Mouse (Mus musculus) layer of hippocampus, adult 8-10 months (tissue): ENCODE measurements around the gene Ascc1. TPM values are rescaled to one million over a fixed set of nuclear protein-coding genes. Genes with fewer than 3 reads are reported as not detected.
A peak's percentile ranks its signal among the peaks of the same experiment; 100 is the strongest.

Experiments used
- DNase-seq, 2 experiments: peaks; one replicate each; pipeline ENCODE4 v3.0.0; 2022; ENCODE audit warnings: low spot score in 2 of 2
- total RNA-seq, 4 experiments: library from RNA; stranded (reverse); gene quantifications; 2 replicates each; pipeline ENCODE4 v1.2.4; 2022

The Ascc1 gene
- total RNA-seq, 4 experiments from 2014 or later: 17.0 to 19.1 (median 17.7) TPM

DNA sequence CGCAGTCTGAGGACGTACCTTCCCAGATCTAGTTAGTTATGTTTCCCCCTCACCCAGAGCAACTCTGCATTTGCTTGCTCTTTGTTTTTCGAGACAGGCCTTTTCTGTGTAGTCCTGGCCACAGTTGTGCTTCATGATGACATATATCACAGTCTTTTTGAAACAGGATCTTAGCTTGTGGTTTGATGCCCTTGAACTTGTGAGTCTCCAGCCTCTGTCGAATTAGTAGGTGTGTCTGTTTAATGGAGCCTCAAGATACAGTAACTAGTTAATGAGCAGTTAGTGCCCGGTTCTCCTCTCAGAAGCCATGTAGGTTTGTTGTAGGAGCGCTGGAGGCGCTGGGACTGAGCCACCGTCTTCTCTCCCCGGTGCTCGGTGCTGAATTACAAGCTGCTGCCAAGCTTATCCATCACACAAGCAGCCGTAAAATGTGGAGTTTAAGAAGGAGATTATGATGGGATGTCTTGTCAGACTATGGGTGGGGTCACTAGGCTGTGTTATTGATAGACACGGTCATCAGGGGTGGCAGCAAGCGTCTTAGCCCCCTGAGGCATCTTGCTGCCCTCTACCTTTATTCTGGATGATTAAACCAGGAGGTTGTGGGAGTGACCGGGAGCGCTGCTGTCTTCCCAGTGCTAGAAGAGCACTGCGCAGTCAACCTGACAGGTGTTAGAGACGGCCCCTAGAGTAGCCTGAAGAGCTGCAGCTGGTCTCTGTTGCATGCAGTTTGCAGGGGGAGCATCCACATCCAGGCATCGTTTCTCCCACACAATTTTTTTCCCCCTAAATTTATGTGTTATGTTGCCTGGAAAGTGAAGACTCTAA is 75.3 kb downstream of the Ascc1 start:
- no peak for DNase-seq

DNA sequence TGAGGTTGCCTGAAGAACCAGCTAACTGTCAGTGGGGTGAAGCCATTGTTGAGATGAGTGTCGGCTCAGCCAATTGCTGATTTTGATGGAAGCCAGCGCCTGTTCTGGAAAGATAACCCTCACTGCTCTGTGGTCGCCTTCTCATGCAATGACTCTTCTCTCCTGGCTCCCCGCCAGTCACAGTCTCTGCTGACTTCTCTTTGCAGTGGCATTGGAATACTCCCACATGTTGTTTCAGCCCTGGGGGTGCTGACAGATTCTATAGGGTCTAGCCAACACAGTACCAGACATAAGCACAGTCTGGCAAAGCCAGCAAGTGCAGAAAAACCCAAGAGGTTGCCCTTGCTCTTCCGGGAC is 75.9 kb downstream of the Ascc1 start:
- DNase-seq: peak in 1 of 2 experiments; percentile 30

DNA sequence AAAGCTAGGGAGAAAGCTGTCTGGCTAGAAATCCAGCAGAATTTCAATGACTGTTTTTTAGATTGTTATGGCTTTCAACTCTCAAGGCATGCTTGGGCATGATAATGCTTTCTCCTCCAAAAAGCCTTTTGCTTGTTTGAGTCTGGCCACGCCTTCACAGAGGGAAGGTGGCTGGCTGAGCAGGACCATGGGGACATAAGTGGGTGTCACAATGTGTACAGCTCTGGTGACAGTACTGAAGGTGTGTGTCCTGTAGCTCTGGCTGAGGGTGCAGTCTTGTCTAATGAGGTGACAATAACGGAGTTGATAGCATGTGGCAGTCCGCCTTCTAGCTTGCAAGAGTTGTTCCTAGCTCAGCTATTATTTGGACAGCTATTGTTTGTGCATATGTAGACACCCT is 77.6 kb downstream of the Ascc1 start:
- no peak for DNase-seq

DNA sequence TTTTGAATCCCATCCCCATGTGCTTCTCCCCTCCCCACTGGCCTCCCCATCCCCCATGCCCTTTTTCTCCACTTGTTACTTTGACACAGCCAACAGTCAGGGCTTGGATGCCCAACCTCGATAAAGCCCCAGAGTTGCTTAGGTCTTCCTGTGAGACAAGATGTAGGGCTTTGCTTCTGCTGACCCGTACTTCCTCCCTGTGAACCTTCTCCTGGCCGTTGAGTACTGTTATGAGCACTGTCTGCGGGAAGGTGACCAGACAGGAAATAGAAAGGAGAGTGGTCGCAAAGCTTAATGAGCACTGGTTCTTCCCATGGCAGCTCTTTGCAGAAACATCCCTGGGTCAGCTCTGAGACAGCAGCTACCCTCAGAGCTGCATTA is 78.0 kb downstream of the Ascc1 start:
- no peak for DNase-seq

- no peak for DNase-seq
Measured at GRCm38 (mm10) chr10:60080982-60081825, 78.6 kb downstream of the Ascc1 start.

GRCm38 (mm10) chr10:60081905-60082304 is 79.3 kb downstream of the Ascc1 start:
- no peak for DNase-seq

- peak in 1 of 2 experiments; percentile 26 for DNase-seq
Measured at GRCm38 (mm10) chr10:60084065-60084464, 81.5 kb downstream of the Ascc1 start.

DNA sequence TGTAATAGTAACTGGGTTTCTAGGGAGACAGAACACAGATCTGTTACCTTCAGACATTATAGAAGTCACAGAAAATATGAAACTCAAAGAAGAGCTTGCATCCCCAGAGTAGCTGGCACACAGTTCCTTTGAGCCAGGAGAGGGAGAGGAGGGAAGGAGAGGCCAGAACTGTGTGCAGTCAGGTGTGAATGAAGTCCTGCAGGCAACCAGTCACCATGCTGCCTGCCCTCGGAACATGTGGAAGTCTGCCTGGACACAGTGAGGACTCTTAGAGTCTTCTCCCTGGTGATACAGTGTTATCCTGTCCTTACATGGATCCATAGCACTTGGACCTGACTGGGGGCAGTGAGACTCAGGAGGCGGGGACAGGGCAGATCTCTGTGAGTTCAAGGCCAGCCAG is 89.7 kb downstream of the Ascc1 start:
- DNase-seq: no peak

DNA sequence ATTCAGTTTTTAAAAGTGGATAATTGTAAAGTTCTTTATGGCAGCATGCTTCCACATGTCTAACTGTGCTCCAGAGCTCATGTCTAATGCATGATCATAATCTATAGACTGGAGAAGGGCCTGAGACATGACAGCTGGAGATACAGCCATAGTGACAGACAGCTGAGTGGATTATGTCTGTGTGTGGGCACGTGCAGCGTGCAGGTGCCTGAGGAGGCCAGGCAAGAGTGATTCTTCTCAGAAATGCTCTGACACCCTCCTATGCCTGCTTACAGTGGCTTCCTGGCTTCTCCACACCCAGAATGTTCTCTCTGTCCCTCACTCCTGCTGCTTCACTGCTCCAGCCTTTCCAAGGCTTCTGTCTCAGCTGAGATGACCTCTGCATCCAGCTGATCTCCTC is 91.1 kb downstream of the Ascc1 start:
- DNase-seq: no peak

- no peak for DNase-seq
Measured at GRCm38 (mm10) chr10:60095558-60095957, 93.0 kb downstream of the Ascc1 start.

DNA sequence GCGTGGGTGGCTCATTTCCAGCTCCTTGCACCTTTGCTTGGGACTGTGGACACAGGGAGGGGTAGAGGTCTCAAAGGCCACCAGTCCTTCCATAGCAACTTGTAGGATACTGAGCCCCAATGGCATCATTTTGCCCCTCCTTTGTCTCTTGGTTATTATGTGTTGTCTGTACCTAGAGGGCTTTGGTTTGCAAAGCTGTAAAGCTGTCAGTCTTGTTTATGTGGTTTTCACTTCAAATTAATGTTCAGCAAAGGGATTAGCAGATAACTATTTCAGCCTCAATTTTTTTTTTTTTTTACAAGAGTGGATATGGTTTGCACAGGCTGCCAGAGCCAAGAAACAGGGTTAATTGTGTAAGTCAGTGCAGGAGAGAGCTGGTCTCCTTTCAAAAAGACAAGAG is 93.7 kb downstream of the Ascc1 start:
- DNase-seq: no peak

DNA sequence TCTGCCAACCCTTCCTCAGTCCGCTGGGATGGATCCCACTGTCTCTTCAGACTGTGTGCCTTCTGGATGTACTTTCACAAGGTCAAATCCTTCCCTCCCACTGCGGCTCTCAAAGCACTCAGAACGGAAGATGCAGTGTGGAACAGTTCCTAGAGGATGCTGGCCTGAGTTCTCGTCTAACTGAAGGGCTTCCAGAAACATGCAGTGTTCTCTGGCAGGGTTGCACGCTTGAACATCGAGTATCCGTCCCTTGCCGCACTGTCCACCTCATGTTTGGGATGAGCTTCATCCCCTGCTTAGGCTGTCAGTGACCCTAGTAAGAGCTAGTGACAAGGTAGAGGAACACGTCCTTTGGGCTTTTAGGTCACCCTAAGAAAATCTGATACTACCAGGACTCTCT is 94.5 kb downstream of the Ascc1 start:
- DNase-seq: no peak

GRCm38 (mm10) chr10:60097774-60098173 is 95.2 kb downstream of the Ascc1 start:
- DNase-seq: no peak

DNA sequence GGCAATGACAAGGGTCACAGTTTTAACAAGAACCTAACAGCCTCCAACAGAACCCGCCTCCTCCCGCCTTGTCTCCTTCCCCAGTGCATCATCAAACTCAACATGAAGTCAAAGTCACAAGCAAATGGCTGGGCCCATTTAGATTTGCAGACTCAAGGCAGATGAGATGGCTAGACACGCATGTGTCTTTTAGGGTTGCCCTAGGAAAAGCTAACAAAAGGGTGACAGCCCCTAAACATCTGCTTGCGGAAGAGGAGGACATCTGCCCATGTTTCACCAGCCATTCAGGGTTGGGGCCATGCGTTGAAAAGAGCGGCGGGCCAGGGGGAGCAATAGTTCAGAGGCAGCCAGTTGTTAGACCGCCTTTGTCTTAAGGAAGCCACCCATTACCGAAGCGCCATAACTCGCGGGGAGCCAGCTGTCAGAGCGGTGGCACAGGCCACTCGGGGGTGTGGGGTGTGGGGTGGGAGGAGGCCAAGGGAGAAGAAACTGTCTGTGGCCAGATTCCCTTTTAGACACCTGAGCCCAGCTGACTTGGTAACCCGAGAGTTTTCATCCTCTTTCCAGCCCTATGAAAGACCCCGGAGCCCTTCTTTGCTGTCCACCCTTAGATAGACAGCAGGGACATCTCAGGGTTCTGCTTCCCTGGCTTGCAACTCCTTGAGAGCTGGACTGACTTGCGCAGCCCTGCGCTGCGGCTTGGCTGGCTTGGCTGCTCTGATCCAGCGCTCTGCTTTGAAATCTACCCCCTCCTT is 103.0 kb downstream of the Ascc1 start:
- DNase-seq: no peak

- DNase-seq: peak; percentile 66
Measured at GRCm38 (mm10) chr10:60106146-60106530, 103.5 kb downstream of the Ascc1 start, which contains the start of gene Spock2. Gene Spock2, plus strand, starts transcription at chr10:60106219.

DNA sequence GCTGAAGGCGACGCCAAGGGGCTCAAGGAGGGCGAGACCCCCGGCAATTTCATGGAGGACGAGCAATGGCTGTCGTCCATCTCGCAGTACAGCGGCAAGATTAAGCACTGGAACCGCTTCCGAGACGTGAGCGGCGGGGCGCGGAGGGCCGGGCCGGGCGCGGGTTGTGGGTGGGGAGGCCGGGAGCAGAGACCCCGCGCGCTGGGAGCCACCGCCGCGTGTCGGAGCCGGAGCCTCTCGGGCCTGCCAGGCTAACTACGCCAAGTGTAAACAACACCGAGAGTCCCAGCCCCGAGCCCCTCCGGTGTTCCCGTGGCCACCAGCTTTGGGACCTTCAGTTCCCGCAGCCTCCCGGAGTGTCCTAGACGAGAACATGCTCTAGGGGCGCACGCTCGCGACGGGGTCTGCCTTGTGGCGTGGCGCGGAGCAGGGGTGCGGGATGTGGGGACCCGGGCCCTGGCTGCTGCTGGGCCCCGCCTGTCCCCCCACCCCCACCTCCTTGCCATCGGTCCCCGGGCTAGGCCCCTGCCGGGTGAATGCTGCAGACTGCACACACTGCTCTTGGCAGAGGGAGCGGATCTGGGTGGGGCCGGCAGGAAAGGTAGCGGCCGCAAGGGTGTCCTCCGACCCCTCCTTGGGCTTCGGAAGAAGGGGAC is 104.1 kb downstream of the Ascc1 start:
- no peak for DNase-seq

DNA sequence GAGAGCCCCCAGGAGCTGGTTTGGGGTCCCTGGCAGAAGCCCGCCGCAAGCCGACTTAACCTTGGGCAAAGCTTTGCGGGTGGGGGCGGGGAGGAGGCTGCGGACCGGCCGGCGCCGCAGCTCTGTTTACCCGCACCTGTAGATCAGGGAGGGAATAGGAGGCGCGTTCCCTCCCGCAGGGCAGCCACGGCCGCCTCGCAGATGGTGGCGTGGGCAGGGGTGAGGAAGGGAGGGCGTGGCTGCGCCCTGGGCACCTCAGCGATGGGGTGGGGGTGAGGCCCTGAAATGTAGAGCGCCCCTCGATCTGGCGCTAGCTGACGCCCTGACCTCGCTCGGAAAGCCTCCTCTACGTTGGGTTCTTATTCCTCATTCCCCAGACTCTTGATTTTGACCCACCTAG is 104.8 kb downstream of the Ascc1 start:
- DNase-seq: no peak

GRCm38 (mm10) chr10:60108321-60109111 is 105.9 kb downstream of the Ascc1 start:
- DNase-seq: no peak

GRCm38 (mm10) chr10:60109336-60109735 is 106.7 kb downstream of the Ascc1 start:
- DNase-seq: no peak

GRCm38 (mm10) chr10:60109989-60110388 is 107.4 kb downstream of the Ascc1 start:
- DNase-seq: no peak
